Mouse (Mus musculus) heart, postnatal 36 days (tissue): ENCODE data around the gene Bod1l. TPM values are rescaled to one million over a fixed set of nuclear protein-coding genes. Genes with fewer than 3 reads are reported as not detected.
A peak's percentile ranks its signal among the peaks of the same experiment; 100 is the strongest.

Experiments
- DNase-seq, 2 experiments: peaks; one replicate each; pipeline ENCODE4 v3.0.0; 2021 to 2022
- intact Hi-C: fragments of 180-260 bp; cut with DNase I; formaldehyde crosslinking; loops from one replicate; pipeline ENCODE4 v1.15.1; 2025
- total RNA-seq, 2 experiments: library from RNA; stranded (reverse); gene quantifications; 2 replicates each; pipeline ENCODE4 v1.2.3; 2021

The Bod1l gene
- total RNA-seq, 2 experiments from 2014 or later: 19.2 to 19.6 TPM

DNA sequence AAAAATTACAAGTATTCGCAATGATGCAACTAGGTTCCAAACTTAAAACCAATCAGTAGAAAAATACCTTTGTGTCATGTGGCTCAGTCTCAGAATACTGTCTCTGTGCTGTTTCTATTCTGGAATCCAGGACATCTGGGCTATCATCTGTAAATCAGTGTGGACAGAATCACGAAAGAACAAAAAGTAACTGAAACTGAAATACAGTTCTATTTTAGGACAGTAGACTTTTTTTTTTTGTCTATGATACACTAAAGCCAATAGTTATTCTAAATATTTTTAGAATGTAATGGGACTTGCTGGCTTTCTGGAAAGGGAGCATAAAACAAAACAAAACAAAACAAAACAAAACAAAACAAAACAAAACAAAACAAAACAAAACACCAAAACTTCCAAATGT is 39.0 kb downstream of the Bod1l start:
- intact Hi-C loops: no loop called here
- DNase-seq: no peak

DNA sequence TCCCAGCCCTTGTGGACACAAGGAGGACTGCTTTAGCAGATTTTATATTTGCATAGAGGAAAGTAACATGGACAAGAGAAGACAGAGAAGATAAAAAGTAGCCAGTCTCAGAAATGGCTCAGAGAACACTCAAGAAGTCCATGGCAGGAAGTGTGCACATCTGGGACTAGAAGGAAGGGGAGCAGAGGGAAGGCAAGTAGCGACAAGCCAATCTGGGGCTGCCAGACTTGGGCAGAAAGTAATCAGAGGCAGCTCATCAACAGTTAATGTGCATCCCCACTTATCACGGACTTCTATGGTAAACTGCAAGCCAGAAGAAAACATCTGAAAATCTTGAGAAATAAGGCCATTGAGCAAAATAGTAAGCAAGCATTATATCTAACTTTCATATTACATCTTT is 39.5 kb downstream of the Bod1l start:
- intact Hi-C loops: no loop called here
- no peak for DNase-seq

DNA sequence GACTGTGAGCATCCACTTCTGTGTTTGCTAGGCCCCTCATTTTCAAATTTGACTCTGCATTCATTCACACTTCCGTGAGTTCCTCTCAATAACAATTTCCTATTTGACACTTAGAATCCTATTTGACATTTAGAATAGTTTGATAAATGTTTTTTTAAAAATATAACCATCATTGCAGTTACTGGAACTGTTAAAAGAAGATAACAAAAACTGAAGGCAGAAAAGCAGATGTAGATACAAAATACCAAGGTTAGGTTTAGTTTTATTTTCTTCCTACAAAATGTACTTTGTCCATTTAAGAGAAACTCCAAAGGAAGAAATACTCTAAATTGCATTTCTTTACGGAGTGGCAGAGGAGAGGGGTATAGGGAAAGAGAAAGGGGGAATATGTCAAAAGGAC is 42.5 kb downstream of the Bod1l start:
- intact Hi-C loops: no loop called here
- no peak for DNase-seq

DNA sequence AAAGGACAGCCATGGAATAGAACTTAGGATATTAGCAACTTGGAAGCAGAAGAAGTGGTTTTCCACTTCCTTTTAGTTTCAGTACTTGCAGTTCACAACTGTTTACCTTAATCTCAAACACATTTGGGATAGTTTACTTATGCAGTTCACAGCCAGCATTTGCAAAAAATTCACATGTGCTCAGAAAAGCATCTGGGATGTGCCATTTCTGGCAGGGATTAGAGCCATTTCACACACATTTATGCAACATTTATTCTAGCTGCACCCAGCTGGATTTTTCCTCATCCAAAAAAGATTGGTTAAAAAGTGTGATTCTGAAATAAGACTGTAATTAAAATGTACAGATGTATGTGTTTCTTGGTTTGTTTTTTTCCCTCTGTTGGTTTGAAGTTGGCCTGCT is 49.7 kb downstream of the Bod1l start:
- DNase-seq: no peak

DNA sequence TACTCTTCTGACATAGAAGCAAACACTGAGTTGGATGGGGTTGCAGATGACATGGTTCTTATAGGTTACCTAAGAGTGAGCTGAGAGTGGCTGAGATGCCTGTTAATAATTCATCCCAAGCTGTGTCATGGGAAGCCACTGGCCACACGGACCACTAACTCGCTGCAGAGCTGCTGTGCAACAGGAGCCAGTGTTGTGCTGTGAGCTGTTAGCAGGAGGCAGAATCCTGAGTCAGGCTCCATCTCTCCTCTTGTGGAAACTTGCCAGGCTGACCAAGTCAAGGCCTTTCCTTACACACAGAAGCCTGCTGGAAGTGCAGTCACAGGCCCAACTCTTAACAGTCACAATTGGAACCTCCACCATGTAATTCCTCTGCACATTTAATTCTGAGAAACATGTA is 53.6 kb downstream of the Bod1l start:
- intact Hi-C loops: no loop called here
- DNase-seq: no peak

More for the DNA sequence above, 49.7 kb downstream of the Bod1l start:
- intact Hi-C loops: no loop called here

DNA sequence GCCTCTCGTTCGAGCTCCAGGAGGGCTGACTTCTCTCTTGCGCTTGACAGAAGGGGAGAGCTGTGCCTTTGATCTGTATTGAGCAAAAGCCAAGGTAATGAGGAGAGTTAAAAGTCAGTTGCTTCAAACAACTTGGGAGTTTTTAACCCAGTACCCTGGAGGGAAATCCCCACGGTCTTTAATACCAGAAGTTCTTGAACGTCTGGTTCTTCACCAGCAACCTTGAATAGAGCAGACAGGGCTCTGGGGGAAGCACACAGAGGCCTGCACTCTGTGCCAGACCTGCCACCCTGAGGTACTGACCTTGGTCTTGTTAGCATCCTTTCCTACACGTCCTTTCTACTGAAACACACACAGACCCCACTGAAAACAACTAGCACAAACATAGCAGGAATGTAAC is 55.2 kb downstream of the Bod1l start:
- intact Hi-C loops: no loop called here
- no peak for DNase-seq

DNA sequence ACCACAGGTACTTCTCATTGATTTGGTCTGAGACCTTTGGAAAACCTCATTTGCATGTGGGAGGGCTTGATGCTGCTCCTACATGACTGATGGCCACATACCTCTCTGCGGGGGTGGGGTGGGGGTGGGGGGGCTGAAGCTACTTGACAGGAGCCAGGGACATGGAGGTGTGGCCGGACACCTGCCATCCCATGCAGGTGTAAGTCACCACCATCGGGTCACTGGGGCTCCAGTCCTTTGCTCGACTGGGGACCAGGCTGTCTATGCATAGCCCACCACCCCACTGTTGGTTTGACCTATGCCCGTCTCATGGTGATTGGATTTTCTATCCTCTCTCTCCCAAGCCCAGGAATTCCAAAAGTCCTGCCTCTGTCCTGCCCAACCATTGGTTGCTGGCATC is 62.2 kb downstream of the Bod1l start:
- intact Hi-C loops: no loop called here
- no peak for DNase-seq

DNA sequence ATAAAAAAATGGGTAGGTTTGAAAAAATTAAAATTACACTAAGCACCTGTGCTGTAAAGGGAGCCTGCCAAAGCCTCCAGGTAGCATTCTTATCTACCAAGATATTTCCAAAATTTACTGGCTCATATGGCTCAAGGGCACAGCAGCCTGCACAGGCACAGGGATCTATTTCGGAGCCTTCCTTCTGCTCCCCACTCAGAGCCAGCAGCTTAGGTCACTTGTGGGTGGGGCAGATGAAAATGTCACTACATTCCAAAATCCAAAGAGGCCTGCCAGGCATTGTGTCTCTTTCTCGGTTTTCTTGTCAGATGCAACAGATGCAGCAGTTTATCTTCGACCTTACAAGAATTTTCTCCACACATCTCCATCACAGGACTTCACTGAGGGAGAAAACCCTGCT is 64.1 kb downstream of the Bod1l start:
- intact Hi-C loops: no loop called here
- no peak for DNase-seq

DNA sequence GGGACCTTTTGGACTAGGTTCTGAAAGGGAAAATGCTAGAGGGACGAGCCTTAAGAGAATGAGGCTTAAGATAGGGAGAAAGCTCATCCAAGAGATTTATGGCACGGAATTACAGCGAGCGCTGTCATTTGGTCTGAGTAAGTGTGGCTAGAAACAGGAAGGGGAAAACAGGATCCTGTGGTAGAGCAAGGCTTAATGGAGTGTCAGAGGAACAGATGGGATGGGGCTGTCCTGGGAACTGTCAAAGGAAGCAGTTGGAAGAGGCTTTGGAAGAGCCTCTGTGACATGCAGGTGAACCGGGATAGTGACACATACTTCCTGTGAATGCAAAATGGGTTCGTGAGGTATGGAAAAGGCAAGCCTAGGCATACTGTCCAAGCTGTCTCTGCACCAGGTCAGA is 68.4 kb downstream of the Bod1l start:
- intact Hi-C loops: no loop called here
- DNase-seq: no peak

DNA sequence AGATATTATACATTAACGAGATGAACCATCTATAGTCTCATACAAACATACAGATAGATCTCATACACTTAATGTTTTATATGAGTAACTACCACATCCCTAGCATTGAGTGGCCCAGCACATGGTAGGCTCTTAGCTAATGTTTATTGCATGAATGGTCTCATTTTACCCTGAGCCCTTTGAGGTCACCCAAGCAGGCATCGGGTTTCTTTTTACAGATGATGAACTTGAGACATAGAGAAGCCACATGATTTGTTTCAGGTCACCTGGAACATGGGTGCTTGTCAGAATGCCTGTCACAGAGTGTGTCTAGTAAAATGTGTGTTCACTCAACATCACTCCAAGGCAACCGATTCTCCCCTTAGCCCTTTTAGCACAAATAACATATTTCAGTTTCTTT is 68.8 kb downstream of the Bod1l start:
- intact Hi-C loops: no loop called here
- no peak for DNase-seq

DNA sequence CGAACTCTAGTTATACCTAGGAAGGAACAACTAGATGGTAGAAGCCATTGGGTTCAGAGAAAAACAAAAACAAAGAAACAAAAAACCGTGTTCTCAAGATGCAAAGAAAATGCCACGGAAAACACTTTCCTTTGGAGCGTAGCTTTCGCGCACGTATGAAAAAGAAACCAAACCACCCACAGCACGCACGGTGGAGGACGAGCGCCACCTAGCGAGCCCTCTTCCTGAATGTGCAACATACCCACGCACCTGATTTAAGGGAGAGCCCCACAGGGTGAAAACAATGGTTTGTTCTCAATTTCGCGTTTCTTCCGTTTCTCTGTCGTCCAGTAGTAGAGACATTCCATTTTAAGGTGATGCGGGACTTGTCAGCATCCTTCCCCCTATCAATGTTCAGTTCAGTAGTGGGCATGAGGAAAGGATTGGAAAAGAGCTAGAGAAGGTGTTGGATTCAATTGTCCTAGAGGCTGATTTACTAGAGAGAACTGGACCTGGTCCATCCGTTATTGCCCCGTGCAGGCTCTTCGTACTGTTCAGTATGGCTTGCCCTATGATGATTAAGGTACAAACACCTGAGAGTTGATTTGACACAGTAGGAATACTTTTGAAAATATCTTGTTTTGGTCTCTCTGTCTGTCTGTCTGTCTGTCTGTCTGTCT is 75.6 kb downstream of the Bod1l start:
- intact Hi-C loops: loop anchor here (1.0 to 5.0 kb wide), 3 partner anchors 111 to 716 kb away; no protein-coding TSS in a partner anchor
- DNase-seq: peak; percentile 83 to 93

DNA sequence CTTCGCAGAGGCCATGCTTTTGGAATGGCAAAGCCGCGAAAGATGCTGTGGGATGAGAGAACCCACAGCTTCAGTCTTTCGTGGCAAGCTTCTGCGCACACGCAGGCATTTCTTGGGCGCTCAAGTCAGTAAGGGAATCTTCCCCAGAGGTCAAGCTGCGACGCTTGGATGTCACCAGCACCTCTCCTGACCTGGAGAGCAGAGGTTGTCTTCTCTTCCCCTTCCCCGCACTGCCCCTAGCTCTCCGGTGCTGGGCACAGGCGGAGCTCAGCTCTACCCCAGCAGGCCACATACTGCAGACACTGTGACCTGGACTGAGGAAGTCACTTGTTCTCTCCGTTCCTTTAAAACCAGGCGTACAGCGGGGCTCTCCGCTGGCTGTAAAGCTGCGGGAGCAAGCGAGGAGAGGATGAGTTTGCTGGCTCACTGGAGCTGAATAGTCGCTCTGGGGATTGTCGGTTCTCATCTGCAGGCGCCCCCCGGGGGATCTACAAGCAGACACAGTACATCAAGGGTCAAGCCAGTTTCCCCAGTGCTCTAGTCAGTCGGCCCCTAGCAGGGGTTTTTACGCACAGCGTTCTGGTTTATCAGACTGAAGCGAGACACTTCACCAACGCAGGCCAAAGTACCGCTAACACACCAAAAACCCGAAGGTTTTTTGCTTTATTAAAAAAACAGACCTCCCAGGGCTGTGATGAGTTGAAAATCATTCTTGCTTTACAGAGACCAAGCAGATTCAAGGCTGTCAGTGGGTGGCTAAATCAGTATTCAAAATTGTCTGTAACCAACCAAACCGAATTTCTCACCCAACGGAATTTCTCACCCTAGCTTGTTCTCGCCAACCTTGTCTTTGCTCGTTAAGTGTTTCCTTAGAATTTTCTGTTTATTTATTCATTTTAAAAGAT is 76.6 kb downstream of the Bod1l start:
- intact Hi-C loops: loop anchor here (1.0 to 5.0 kb wide), 3 partner anchors 110 to 715 kb away; no protein-coding TSS in a partner anchor
- no peak for DNase-seq

DNA sequence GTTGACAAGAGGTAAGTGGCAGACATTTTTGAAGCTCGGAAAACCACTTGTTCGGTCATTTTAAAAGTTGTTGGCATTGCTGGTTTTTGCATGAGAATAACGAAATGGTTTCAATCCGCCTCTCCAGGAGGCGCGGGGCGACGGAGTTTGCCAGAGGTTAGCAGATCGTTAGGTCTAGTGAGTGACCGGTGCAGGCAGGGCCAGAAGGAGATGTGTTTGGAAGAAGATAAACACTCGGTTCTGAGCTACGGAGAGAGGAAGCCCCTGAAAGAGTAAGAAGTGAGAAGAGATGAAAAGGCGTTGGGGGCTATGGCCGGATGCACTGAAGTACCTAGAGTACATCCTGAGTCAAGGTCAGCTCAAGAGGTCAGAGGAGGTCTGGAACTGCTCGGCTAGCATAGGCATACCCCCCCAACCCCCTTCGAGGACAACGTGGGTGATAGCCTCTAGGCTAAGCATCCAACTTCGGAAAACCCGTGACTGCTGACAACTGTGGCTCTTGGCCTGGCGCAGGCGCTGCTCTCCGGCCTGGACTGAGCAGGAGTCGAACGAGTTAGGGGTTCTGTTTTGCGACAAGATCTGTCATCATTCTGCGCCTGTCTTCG is 77.6 kb downstream of the Bod1l start:
- no peak for DNase-seq
- intact Hi-C loops: loop anchor here (5.0 kb wide), 1 partner anchor 109 kb away; no protein-coding TSS in a partner anchor

DNA sequence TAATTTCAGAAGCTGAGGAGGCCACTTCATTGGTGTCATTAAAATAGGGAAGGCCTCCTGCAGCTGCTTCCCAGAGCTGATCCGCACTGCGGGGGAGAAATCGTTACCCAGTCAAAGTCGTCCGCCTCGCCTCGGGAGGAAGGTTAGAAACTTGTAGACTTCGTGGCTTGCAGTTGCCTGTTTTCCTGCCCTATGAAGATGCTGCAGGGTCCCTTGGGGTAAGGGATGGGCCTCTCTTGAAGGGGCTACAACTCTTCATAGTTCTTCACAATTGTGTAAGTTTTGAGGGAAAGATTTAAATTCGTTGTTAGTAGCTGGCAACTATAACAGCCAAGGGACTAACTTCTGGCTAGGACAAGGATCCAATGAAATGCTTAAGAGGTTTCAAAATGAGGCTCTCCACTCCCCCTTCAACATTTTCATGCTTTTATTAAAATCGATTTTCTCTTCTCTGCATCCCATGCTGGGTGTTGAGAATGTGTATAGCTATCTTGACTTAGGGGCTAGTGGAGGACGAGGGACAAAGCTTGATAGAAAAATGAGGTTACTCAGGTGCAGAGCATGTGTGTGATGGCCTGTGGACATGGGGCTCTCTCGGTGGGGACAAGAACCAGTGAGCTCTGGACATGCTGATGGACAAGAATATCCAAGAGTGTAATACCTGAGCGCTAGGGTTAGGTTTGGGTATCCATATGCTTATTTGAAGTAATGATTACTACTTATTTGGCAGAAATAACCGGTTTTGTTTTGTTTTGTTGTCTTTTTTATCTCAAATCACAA is 78.3 kb downstream of the Bod1l start:
- no peak for DNase-seq
- intact Hi-C loops: loop anchor here (5.0 kb wide), 1 partner anchor 109 kb away; no protein-coding TSS in a partner anchor

DNA sequence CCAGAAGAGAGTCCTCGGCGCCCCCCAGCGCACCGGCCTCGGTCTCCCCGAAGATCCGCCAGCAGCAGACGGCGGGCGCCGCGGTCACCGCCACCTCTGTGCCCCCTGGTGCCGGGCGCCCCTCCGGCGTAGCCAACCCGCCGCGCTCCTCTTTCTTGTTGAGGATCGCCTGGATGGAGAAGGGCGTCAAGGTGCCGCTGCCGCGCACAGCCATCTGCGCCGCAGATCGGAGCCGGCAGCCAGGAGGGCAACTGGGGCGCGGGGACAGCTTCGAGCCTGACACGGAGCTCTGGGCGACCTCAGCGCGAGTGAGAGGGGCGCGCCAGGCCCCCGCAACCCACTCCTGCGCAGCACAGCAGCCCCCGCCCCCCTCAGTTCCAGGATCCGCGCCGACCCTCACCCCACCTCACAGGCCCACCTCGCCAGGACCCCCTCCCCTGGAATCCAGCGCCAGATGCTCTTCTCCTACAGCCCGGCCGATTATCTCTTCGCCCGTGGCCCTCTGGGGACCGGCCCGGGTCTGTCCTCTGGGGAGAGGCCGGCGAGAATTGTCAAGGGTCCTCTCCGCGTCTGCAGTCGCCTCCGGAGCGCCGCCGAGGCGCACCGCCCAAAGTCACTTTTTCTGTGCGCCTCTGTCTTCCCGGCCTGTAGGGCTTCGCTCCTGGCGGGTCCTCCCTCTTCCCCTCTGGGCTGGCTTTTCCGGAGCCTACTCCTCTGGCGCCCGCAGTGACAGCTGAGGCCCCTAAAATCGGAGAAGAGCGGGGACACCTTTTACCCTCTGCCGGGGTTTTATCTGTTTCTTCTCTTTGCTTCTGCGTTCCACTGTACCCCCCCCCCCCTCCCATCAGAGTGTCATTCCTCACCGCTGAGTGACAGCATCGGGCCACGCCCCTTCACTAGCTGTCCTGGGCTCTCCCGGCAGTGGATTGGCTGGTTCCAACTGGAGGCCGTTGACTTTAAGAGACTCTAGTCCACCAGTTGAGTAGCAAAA is 80.1 kb downstream of the Bod1l start, which contains the start of gene Nkx3-2:
Gene Nkx3-2 (minus strand): TSS at position 771 of the 991 bp plus-strand sequence.
- DNase-seq: no peak
- intact Hi-C loops: no loop called here

DNA sequence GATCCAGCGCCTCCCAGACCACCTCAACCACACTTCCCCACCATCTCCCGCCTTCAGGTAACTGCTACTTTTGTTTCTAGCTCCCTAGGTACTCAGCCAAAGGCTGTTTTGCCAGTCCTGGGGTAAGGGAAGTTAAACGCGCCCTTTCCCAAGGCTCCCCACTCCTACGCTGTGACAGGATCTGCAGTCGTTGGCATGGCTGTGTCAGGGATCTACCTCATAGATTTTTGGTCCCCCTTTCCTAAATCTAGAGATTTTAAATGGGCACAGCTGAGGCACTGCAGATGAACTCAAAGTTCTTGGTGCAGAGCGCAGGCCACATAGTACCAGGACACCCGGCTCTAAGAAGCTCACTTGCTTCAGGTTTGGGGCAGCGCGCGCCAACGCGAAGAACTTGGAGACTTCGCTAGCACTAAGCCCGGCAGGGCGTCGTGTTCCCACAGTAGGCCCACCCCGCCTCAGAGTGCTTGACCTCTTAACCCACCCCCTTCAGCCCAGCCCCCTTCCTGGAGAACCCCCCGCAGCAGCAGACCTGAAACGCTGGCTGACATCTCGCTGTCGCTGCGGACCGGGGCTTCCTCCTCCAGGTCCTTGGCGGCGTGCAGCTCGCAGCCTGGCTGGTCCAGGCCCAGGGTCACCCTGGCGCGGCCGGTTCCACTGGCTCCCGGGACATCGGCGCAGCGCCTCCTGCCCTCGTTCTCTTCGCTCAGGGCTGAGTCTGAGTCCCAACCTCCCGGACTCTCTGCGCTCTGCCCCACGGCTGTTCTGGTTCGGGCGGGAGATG is 81.0 kb downstream of the Bod1l start:
- intact Hi-C loops: no loop called here
- DNase-seq: no peak

DNA sequence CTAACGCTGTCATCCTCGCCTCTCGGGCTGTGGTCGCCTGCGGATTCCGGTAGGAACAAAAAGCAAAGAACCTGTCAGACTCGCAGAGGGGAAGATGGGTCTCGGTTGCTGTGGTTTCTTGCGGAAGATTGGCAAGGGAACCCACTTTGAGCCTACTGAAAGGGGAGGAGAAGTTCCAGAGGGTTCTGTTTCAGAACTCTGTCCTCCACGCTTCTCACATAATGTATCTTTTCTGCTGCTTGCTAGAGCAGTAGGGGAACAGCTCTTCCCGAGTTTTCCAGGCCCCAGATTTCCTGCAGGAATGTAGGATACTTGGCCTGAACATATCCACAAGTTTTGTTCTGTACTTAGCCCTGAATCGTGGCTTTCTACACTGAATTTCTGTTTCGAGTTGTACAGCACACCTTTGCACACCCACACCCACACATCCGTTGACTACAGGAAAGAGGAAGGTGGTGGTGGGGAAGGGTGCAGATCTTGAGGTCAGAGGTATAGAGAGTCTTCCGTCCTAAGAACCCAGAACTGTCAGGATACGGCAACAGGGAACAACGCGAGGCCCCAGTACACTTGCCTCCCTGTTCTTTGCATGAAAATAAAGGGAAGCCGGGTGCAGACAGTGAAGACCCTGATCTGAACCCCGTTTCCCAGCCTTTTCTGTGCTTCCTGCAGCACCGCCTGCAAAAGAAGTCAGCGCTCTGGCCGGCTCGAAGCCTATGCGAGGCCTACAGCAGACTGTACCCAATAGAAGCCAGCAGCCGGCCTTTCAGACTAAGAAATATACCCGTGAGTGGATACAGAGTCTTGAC is 81.8 kb downstream of the Bod1l start:
- DNase-seq: no peak
- intact Hi-C loops: no loop called here
